Mouse (Mus musculus): Measurements from ENCODE around the gene Ccdc24. TPM values are rescaled to one million over a fixed set of nuclear protein-coding genes. Genes with fewer than 3 reads are reported as not detected.
A peak's percentile ranks its signal among the peaks of the same experiment; 100 is the strongest.

The Ccdc24 gene
- total RNA-seq, 2 experiments from 2014 or later = 0.13 to 0.39 TPM

GRCm38 (mm10) chr4:117834845-117835530 lies 37.4 kb downstream of the Ccdc24 start:
- intact Hi-C loops (cut with DNase I) = no loop called here
- DNase-seq (ENCODE audit: low spot score) = peak; percentile 66

- intact Hi-C loops (cut with DNase I) = no loop called here
Observed at GRCm38 (mm10) chr4:117834457-117834844, 37.9 kb downstream of the Ccdc24 start, which contains the start of gene Slc6a9. Gene Slc6a9, plus strand, starts transcription at chr4:117834506.

DNA sequence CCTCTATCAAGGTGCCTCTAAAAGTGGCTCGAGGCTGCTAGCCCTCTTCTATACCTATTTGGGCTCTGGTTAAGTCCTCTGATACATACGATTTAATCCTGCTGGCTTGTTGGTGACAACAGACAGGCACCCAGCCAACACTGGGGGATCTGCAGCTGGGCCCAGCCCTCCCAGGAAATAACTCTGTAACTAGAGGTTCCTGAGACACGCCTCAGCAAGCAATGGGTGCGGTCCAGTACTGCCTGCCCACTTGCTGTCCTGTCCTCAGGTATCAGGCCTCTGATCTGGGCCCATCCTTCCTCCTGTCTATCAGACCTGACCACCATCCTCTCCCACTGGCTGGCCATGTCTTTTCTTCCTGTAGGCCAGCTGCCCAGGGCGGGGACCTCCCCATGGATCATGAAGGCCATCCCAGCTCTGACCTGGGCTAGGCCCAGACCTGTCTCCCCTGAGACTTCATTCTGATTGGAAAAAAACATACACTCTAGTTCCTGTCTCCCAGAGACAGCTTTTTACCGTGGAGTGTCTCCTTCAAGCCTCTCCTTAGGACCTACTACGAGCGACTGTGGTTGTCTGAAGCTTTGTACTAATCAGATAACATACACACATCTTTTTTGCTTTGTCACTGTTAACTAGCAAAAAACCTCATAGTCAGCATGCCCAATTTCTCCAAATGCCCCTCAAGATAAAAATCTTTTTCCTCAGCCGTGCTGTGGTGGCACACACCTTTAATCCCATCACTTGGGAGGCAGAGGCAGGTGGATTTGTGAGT lies 40.3 kb downstream of the Ccdc24 start:
- DNase-seq (ENCODE audit: low spot score) = no peak
- intact Hi-C loops (cut with DNase I) = no loop called here

More at GRCm38 (mm10) chr4:117834457-117834844, 37.9 kb downstream of the Ccdc24 start, which contains the start of gene Slc6a9:
- no peak for DNase-seq (ENCODE audit: low spot score)

- DNase-seq (ENCODE audit: low spot score) = no peak
- intact Hi-C loops (cut with DNase I) = no loop called here
Observed at GRCm38 (mm10) chr4:117831499-117831898, 40.9 kb downstream of the Ccdc24 start.

GRCm38 (mm10) chr4:117830801-117831200 lies 41.6 kb downstream of the Ccdc24 start:
- intact Hi-C loops (cut with DNase I) = no loop called here

GRCm38 (mm10) chr4:117830124-117830551 lies 42.2 kb downstream of the Ccdc24 start:
- intact Hi-C loops (cut with DNase I) = no loop called here
- peak; percentile 75 for DNase-seq (ENCODE audit: low spot score)

More at GRCm38 (mm10) chr4:117830801-117831200, 41.6 kb downstream of the Ccdc24 start:
- no peak for DNase-seq (ENCODE audit: low spot score)

DNA sequence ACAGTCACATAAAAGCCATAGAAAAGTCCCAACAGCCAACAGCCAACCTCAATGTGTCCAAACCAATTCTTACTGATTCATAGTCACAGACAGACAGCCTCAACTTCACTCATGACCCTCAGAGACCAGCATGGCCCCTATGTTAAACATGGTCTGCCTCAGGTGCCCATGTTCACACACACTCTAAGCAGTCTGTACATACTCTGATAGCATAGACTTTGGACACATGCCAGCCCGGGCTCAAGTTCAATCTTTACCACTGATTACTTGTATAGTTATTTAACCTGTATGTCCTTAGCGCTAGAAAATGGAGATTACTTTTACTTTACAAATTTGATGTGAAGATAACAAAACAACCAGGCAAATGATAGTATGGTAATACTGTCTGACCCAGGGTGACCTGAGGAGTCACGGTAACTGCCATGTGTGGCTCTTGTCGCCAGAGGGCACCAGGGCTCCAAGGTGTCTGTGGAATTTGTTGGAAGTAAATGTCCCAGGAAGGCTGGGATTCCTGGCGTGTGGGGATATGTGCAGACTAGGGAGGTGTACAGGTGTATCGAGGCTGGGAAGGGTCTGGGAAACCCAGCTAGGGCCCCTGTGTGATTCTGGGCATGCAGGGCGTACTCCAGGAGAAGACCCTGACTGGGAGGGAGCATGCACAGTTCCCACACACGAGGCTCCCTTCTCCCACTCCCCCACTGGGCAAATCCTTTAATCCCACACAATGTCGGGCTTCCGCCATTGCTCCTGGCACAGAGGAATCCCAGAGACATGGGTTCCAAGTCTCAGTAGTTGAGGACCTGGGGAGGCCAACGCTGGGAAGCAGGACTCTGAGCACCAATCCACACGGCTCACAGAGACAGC lies 42.9 kb downstream of the Ccdc24 start:
- peak; percentile 27 for DNase-seq (ENCODE audit: low spot score)
- intact Hi-C loops (cut with DNase I) = loop anchor here (1.0 to 5.0 kb wide), 4 partner anchors 29 to 254 kb away; partner anchors contain the start of gene Artn

DNA sequence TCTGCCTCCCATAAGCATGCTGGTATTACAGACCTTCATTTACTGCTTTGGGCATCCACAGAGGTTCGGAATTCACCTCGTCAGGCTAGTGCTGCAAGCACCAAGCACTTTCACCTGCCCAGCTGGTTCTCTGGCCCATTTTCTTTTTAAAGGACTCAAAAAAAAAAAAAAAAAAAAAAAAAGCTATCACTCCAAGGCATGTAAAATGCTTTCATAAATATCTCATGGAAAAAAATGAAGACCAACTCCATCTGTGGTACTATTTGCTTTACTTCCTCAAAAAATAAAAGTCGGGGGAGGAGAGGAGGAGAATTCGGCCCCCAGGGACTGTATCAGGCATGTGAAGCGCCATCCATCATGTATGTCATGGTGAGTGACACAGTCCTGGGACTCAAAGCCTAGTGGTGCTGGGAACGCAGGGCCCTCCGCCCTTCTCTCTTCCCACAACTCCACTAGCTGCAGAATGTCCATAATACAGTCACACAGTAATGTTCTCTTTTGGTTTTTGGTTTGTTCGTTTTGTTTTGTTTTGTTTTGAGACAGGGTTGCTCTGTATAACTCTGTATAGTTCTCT lies 43.7 kb downstream of the Ccdc24 start:
- intact Hi-C loops (cut with DNase I) = loop anchor here (1.0 to 5.0 kb wide), 4 partner anchors 30 to 255 kb away; partner anchors contain the start of gene Artn
- DNase-seq (ENCODE audit: low spot score) = no peak

DNA sequence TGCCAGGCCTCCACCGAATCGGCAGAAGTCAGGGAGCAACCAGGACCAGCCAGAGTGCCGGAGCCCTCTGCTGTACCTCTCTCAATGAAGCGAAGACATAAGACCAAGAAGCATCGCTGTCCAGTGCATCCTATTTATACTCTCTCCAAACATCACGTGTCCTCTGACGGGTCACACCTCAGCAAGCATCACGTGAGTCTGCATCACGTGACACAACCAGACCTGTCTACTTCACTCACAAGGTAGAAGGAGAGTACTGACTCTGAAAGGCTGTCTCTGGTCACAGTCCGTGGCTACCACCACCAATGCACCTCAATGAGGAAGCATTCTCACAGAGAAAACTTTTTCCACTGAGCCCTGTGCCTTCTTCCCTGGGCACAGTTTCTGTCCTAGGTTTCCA lies 54.3 kb downstream of the Ccdc24 start:
- no peak for DNase-seq (ENCODE audit: low spot score)
- intact Hi-C loops (cut with DNase I) = no loop called here

GRCm38 (mm10) chr4:117816776-117817175 lies 55.6 kb downstream of the Ccdc24 start:
- intact Hi-C loops (cut with DNase I) = no loop called here
- DNase-seq (ENCODE audit: low spot score) = no peak

Other genes starting within 250 kb of the Ccdc24 start
- 10 to 100 TPM; 18.3 to 19.0 TPM for gene Dmap1, start 190.3 kb downstream of the Ccdc24 start, total RNA-seq (2021)
- not detected for gene Gm12845, start 148.1 kb downstream of the Ccdc24 start, total RNA-seq (2021)
- not detected for gene Klf17, start 106.9 kb downstream of the Ccdc24 start, total RNA-seq (2021)
- 1 to 10 TPM; 2.6 to 2.7 TPM for gene Slc6a9, start 38.1 kb downstream of the Ccdc24 start, total RNA-seq (2021)
- 1 to 10 TPM; 4.5 to 5.2 TPM for gene B4galt2, start 10.9 kb upstream of the Ccdc24 start, total RNA-seq (2021)
- 100 to 1,000 TPM; 111 to 127 TPM for gene Atp6v0b, start 14.8 kb upstream of the Ccdc24 start, total RNA-seq (2021)
- gene Dph2, start 19.5 kb upstream of the Ccdc24 start, total RNA-seq (2021) = 1 to 10 TPM; 3.2 to 4.4 TPM
- gene Ipo13, start 42.4 kb upstream of the Ccdc24 start, total RNA-seq (2021) = 10 to 100 TPM; 76.0 to 77.1 TPM
- under 1 TPM; 0.11 to 0.21 TPM for gene Artn, start 57.2 kb upstream of the Ccdc24 start, total RNA-seq (2021)

All from heart, postnatal 25 days (tissue).